Mouse (Mus musculus) embryonic facial prominence, embryonic 11.5 days (tissue): ENCODE measurements at regions not wholly inside any gene's neighbourhood (a gene's known extent, or its start where the extent isn't known, plus 50 kb on each side); places are given as distances from the start of the nearest gene placed in this dataset.
"Not testable (repeated sequence)": the region's sequence is repeated elsewhere in the genome, so short reads cannot be mapped to it uniquely, and the experiment has no call there.

Experiments used
- ATAC-seq: fragments of 200-750 bp; cut with Nextera tagmentation; replicated peaks from 2 replicates; pipeline ENCODE4 v1.8.0; 2017; ENCODE audit warnings: low read depth; ENCODE audit not compliant: insufficient number of reproducible peaks, low FRiP score, low TSS enrichment
- DNase-seq: peaks from one replicate; pipeline ENCODE4 v3.0.0-alpha.2; 2015; ENCODE audit warnings: low spot score
- H3K27ac ChIP-seq: fragments of 300-500 bp; sonication (generic); replicated peaks from 2 replicates; pipeline ENCODE4 v1.5.1; 2014; ENCODE audit warnings: mild to moderate bottlenecking, low read depth, low read length, control low read depth
- H3K27me3 ChIP-seq: fragments of 300-500 bp; sonication (generic); 2 replicates; pipeline ENCODE4 v1.6.1; 2014; ENCODE audit warnings: mild to moderate bottlenecking, low read length, moderate library complexity, mixed read lengths; ENCODE audit not compliant: control insufficient read depth, insufficient read depth
- H3K36me3 ChIP-seq: fragments of 300-500 bp; sonication (generic); replicated peaks from 2 replicates; pipeline ENCODE4 v1.6.1; 2014; ENCODE audit warnings: low read depth, mild to moderate bottlenecking, low read length, moderate library complexity, mixed read lengths; ENCODE audit not compliant: control insufficient read depth, insufficient read depth
- H3K4me1 ChIP-seq: fragments of 300-500 bp; sonication (generic); 2 replicates; pipeline ENCODE4 v1.6.1; 2014; ENCODE audit warnings: low read length, mixed read lengths; ENCODE audit not compliant: control insufficient read depth, insufficient read depth
- H3K4me2 ChIP-seq: fragments of 300-500 bp; sonication (generic); 2 replicates; pipeline ENCODE4 v1.6.1; 2014; ENCODE audit warnings: low read depth, mild to moderate bottlenecking, control low read depth, low read length, moderate library complexity
- H3K4me3 ChIP-seq: fragments of 300-500 bp; sonication (generic); 2 replicates; pipeline ENCODE4 v1.5.1; 2014; ENCODE audit warnings: low read depth, low read length, control low read depth
- H3K9ac ChIP-seq: fragments of 300-500 bp; sonication (generic); replicated peaks from 2 replicates; pipeline ENCODE4 v1.6.1; 2014; ENCODE audit warnings: mild to moderate bottlenecking, control low read depth, low read length
- H3K9me3 ChIP-seq: fragments of 300-500 bp; sonication (generic); replicated peaks from 2 replicates; pipeline ENCODE4 v1.6.1; 2016; ENCODE audit warnings: mild to moderate bottlenecking, low read length, inconsistent platforms, mixed read lengths; ENCODE audit not compliant: control insufficient read depth
- WGBS: fragments of 180-500 bp; shearing (Covaris S2); extraction: QIAGEN DNeasy Blood & Tissue Kit; methylation state at CpG from one replicate; pipeline ENCODE4 v1.1.7; 2014; 5-methylcytosine and 5-hydroxymethylcytosine counted together

- H3K4me3 ChIP-seq, H3K9me3 ChIP-seq, H3K9ac ChIP-seq, H3K27me3 ChIP-seq, H3K4me1 ChIP-seq, H3K36me3 ChIP-seq, H3K27ac ChIP-seq, DNase-seq, ATAC-seq, H3K4me2 ChIP-seq: not testable (repeated sequence)
- 77% methylated on average over 2 of the region's 2 CpGs for WGBS
These were observed 77.1 kb downstream of the Olfr721-ps1 start for GRCm38 (mm10) chr14:14478159-14478558.

GRCm38 (mm10) chr14:14481840-14482239, 80.7 kb downstream of the Olfr721-ps1 start:
- 75% methylated on average over 1 of the region's 1 CpGs for WGBS
- Histone ChIP-seq H3K4me1 (no peaks in the 10 kb centered on the region), H3K27me3 (no peaks in the 10 kb centered on the region), H3K4me3 (no peak overlapping the region), H3K27ac (no peak overlapping the region), H3K9ac (no peak overlapping the region), H3K9me3 (no peaks in the 10 kb centered on the region), H3K4me2 (no peak overlapping the region), H3K36me3 (no peaks in the 10 kb centered on the region)
- DNase-seq (peak; percentile 30), ATAC-seq (no peak)

- WGBS: 93% methylated on average over 1 of the region's 1 CpGs
- Histone ChIP-seq H3K27me3 (no peaks in the 10 kb centered on the region), H3K9ac (no peak overlapping the region), H3K9me3 (no peaks in the 10 kb centered on the region), H3K4me1 (no peaks in the 10 kb centered on the region), H3K4me3 (no peak overlapping the region), H3K27ac (no peak overlapping the region), H3K36me3 (no peaks in the 10 kb centered on the region), H3K4me2 (no peak overlapping the region)
- ATAC-seq: no peak
- no peak for DNase-seq
These were observed 85.3 kb downstream of the Olfr721-ps1 start for GRCm38 (mm10) chr14:14486356-14486755.

GRCm38 (mm10) chr14:14490501-14490900, 89.4 kb downstream of the Olfr721-ps1 start:
- DNase-seq (no peak), ATAC-seq (no peak)
- Histone ChIP-seq H3K4me2 (no peak overlapping the region), H3K27me3 (no peaks in the 10 kb centered on the region), H3K4me3 (no peak overlapping the region), H3K27ac (no peak overlapping the region), H3K9ac (no peak overlapping the region), H3K4me1 (no peaks in the 10 kb centered on the region), H3K36me3 (no peaks in the 10 kb centered on the region), H3K9me3 (no peaks in the 10 kb centered on the region)

- DNase-seq: no peak
- Histone ChIP-seq H3K4me1 (no peaks in the 10 kb centered on the region), H3K4me3 (no peak overlapping the region), H3K9me3 (no peaks in the 10 kb centered on the region), H3K9ac (no peak overlapping the region), H3K27me3 (no peaks in the 10 kb centered on the region), H3K4me2 (no peak overlapping the region), H3K36me3 (no peaks in the 10 kb centered on the region), H3K27ac (no peak overlapping the region)
- ATAC-seq: no peak
These were observed 90.9 kb downstream of the Olfr721-ps1 start for GRCm38 (mm10) chr14:14492041-14492440.

- no peak overlapping the region for H3K4me3 ChIP-seq
- H3K9ac ChIP-seq: no peak overlapping the region
- DNase-seq (no peak), ATAC-seq (no peak)
- no peaks in the 10 kb centered on the region for H3K36me3 ChIP-seq
- no peaks in the 10 kb centered on the region for H3K27me3 ChIP-seq
- H3K27ac ChIP-seq: no peak overlapping the region
- H3K4me1 ChIP-seq: no peaks in the 10 kb centered on the region
- no peaks in the 10 kb centered on the region for H3K9me3 ChIP-seq
- WGBS: 91% methylated on average over 4 of the region's 4 CpGs
- no peak overlapping the region for H3K4me2 ChIP-seq
These were observed 110.8 kb downstream of the Olfr721-ps1 start for GRCm38 (mm10) chr14:14511927-14512326.

GRCm38 (mm10) chr14:14513056-14513455, 112.0 kb downstream of the Olfr721-ps1 start:
- Histone ChIP-seq H3K4me1 (no peaks in the 10 kb centered on the region), H3K27ac (no peak overlapping the region), H3K9me3 (no peaks in the 10 kb centered on the region), H3K4me2 (no peak overlapping the region), H3K4me3 (no peak overlapping the region), H3K9ac (no peak overlapping the region), H3K36me3 (no peaks in the 10 kb centered on the region), H3K27me3 (no peaks in the 10 kb centered on the region)
- no peak for DNase-seq
- WGBS: 88% methylated on average over 2 of the region's 2 CpGs
- ATAC-seq: no peak

- Histone ChIP-seq H3K4me3 (no peak overlapping the region), H3K4me2 (no peak overlapping the region), H3K9me3 (no peaks in the 10 kb centered on the region), H3K27me3 (no peaks in the 10 kb centered on the region), H3K4me1 (no peaks in the 10 kb centered on the region), H3K36me3 (no peaks in the 10 kb centered on the region), H3K9ac (no peak overlapping the region), H3K27ac (no peak overlapping the region)
- 94% methylated on average over 3 of the region's 3 CpGs for WGBS
- DNase-seq (no peak), ATAC-seq (no peak)
These were observed 112.4 kb downstream of the Olfr721-ps1 start for GRCm38 (mm10) chr14:14513498-14513897.
